16 mouse cellular contexts compared by ENCODE assay signal in the genomic region with DNA sequence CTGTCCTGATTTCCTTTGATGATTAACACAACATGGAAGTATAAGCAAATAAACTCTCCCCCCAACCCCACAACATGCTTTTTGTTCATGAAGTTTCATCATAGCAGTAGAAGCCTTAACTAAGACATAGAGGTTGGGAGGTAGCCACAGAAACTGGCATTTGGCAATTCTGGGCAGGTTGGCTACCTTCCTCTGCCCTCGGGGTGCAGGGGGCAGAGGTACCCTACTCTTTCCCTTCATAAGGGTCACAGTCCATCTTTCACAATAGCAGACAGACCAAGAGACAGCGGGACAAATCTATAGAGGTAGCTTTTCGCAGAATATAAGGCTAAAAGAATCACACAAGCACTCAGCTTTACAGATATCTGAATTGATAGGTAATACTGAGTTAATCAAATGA.
"Had no signal": no experiment of that assay in that cellular context is flagged by ENCODE, and none has a peak within 500 bp of the region (broad histone marks: within the 10 kb centered on the region; RNA-seq: fewer than 3 reads in every experiment).

No protein-coding gene starts in this region.

- H3K27me3 ChIP-seq: midbrain, embryonic 13.5 days; midbrain, embryonic 15.5 days; neural tube, embryonic 12.5 days; stomach, embryonic 15.5 days had no signal

- H3K4me3 ChIP-seq: liver, embryonic 13.5 days; liver, embryonic 15.5 days; megakaryocyte, embryonic 14.5 days; midbrain, embryonic 13.5 days; midbrain, embryonic 15.5 days; neural tube, embryonic 12.5 days; stomach, embryonic 15.5 days had no signal

- H3K36me3 ChIP-seq: liver, embryonic 13.5 days; liver, embryonic 15.5 days; midbrain, embryonic 13.5 days; midbrain, embryonic 15.5 days; neural tube, embryonic 12.5 days; stomach, embryonic 15.5 days had no signal

- H3K9me3 ChIP-seq: liver, embryonic 13.5 days; liver, embryonic 15.5 days; megakaryocyte, embryonic 14.5 days; midbrain, embryonic 13.5 days; midbrain, embryonic 15.5 days; neural tube, embryonic 12.5 days; stomach, embryonic 15.5 days had no signal

- H3K4me1 ChIP-seq: megakaryocyte, embryonic 14.5 days; midbrain, embryonic 13.5 days; midbrain, embryonic 15.5 days; neural tube, embryonic 12.5 days; stomach, embryonic 15.5 days had no signal

- H3K4me2 ChIP-seq: liver, embryonic 13.5 days; liver, embryonic 15.5 days; midbrain, embryonic 11.5 days; midbrain, embryonic 13.5 days; midbrain, embryonic 15.5 days; neural tube, embryonic 12.5 days; stomach, embryonic 15.5 days had no signal

- H3K9ac ChIP-seq: liver, embryonic 13.5 days; liver, embryonic 15.5 days; midbrain, embryonic 13.5 days; midbrain, embryonic 15.5 days; neural tube, embryonic 12.5 days; stomach, embryonic 15.5 days had no signal

- ATAC-seq: midbrain, embryonic 13.5 days; midbrain, embryonic 15.5 days had no signal

- DNase-seq: liver, embryonic 13.5 days; lung, postnatal 14 days; lung, postnatal 36 days; right cerebral cortex, postnatal 14 days; thymus, adult 2 months; thymus, postnatal 25 days; thymus, postnatal 4 days had no signal

- H3K27ac ChIP-seq: liver, embryonic 13.5 days; liver, embryonic 15.5 days; macrophage; midbrain, embryonic 13.5 days; midbrain, embryonic 15.5 days; neural tube, embryonic 12.5 days; stomach, embryonic 15.5 days; stomach, postnatal 0 days had no signal
